Comparison of ENCODE assay signal across 10 mouse cellular contexts in genomic region chr17:30737797-30738196, GRCm38 (mm10).
DNase-seq lines count a peak whose midpoint lies in the region; ATAC-seq and TF ChIP-seq lines count a peak whose summit lies in the region.
"Had no signal": no experiment of that assay in that cellular context is flagged by ENCODE, and none has a peak within 500 bp of the region (broad histone marks: within the 10 kb centered on the region; RNA-seq: fewer than 3 reads in every experiment).

No protein-coding gene starts in this region.

- H3K4me3 ChIP-seq in kidney, embryonic 15.5 days (replicated peaks), result no peak overlapping the region
- no peak overlapping the region for H3K4me3 ChIP-seq in CH12.LX (replicated peaks in 1 of 3; ENCODE audit: low read depth in 2 of 3, low read length in 2 of 3, poor library complexity in 1 of 3)
- no peak overlapping the region for H3K4me3 ChIP-seq in neural tube, embryonic 11.5 days (ENCODE audit: low read depth, low read length)
- H3K4me3 ChIP-seq: lung, embryonic 15.5 days; stomach, embryonic 15.5 days had no signal

- no peaks in the 10 kb centered on the region for H3K79me2 ChIP-seq in CH12.LX (replicated peaks; ENCODE audit: control insufficient read depth, extremely low read depth, insufficient read depth, poor library complexity, severe bottlenecking)

- H3K9ac ChIP-seq in kidney, embryonic 15.5 days, result no peak overlapping the region
- H3K9ac ChIP-seq in CH12.LX (ENCODE audit: insufficient read depth, low read depth), result no peak overlapping the region
- no peak overlapping the region for H3K9ac ChIP-seq in neural tube, embryonic 11.5 days (ENCODE audit: low read length)
- H3K9ac ChIP-seq: lung, embryonic 15.5 days; stomach, embryonic 15.5 days had no signal

- TF ChIP-seq CTCF in CH12.LX (conservative IDR thresholded peaks at IDR 0.05 in 1 of 2, IDR thresholded peaks at IDR 0.05 in 1 of 2; ENCODE audit: low read depth in 2 of 2, low read length in 2 of 2), result peak; percentile 49 to 62

- H3K36me3 ChIP-seq in kidney, embryonic 15.5 days, result no peaks in the 10 kb centered on the region
- no peaks in the 10 kb centered on the region for H3K36me3 ChIP-seq in CH12.LX (replicated peaks in 1 of 2; ENCODE audit: control insufficient read depth in 1 of 2, insufficient read depth in 1 of 2, low read length in 1 of 2)
- no peaks in the 10 kb centered on the region for H3K36me3 ChIP-seq in neural tube, embryonic 11.5 days (ENCODE audit: control insufficient read depth, insufficient read depth, low read length)
- H3K36me3 ChIP-seq: lung, embryonic 15.5 days; stomach, embryonic 15.5 days had no signal

- H3K4me2 ChIP-seq in kidney, embryonic 15.5 days, result no peak overlapping the region
- no peak overlapping the region for H3K4me2 ChIP-seq in CH12.LX (ENCODE audit: insufficient read depth, low read depth, poor library complexity, severe bottlenecking)
- H3K4me2 ChIP-seq in neural tube, embryonic 11.5 days (ENCODE audit: low read depth), result no peak overlapping the region
- H3K4me2 ChIP-seq: lung, embryonic 15.5 days; stomach, embryonic 15.5 days had no signal

- TF ChIP-seq EP300 in CH12.LX (IDR thresholded peaks at IDR 0.05; ENCODE audit: low read length), result no peak

- no peak for ATAC-seq in kidney, embryonic 15.5 days (replicated peaks; ENCODE audit: low FRiP score)
- no peak for ATAC-seq in neural tube, embryonic 11.5 days (ENCODE audit: insufficient read depth, low FRiP score, low TSS enrichment)
- no peak for ATAC-seq in granulocyte monocyte progenitor cell, adult 5-6 weeks (replicated peaks; ENCODE audit: poor library complexity, severe bottlenecking)

- dilution Hi-C loops in CH12.LX (cut with MboI; ENCODE audit: extremely low pct_ligation_motif_present, extremely low pct_unique_long_range_greater_than_20kb, low sequenced_read_pairs), result no loop called here

- WGBS in kidney, embryonic 15.5 days, result 44% methylated on average over 6 of the region's 6 CpGs
- 50% methylated on average over 6 of the region's 6 CpGs for WGBS in neural tube, embryonic 11.5 days

- H3K4me1 ChIP-seq in kidney, embryonic 15.5 days, result no peaks in the 10 kb centered on the region
- H3K4me1 ChIP-seq in CH12.LX (ENCODE audit: control insufficient read depth in 1 of 2, insufficient read depth in 2 of 2), result no peaks in the 10 kb centered on the region
- no peaks in the 10 kb centered on the region for H3K4me1 ChIP-seq in neural tube, embryonic 11.5 days (ENCODE audit: control insufficient read depth, insufficient read depth, low read length)
- H3K4me1 ChIP-seq: lung, embryonic 15.5 days; stomach, embryonic 15.5 days had no signal

- TF ChIP-seq RAD21 in CH12.LX (IDR thresholded peaks at IDR 0.05; ENCODE audit: low read depth, low read length), result peak; percentile 6

- H3K9me3 ChIP-seq in kidney, embryonic 15.5 days (replicated peaks), result 0 out of 2 replicates have a peak, but pooled peaks cover 3% of the 10 kb centered on the region
- H3K9me3 ChIP-seq in CH12.LX (replicated peaks; ENCODE audit: low read length), result peaks cover 14% of the 10 kb centered on the region
- no peaks in the 10 kb centered on the region for H3K9me3 ChIP-seq in neural tube, embryonic 11.5 days (ENCODE audit: control insufficient read depth, low read length)
- H3K9me3 ChIP-seq: lung, embryonic 15.5 days; stomach, embryonic 15.5 days had no signal

- no peak for TF ChIP-seq POLR2A in CH12.LX (IDR thresholded peaks at IDR 0.05; ENCODE audit: low read depth, low read length)

- in situ Hi-C loops in CH12.LX (cut with MboI; ENCODE audit: low pct_ligation_motif_present, low pct_unique_long_range_greater_than_20kb, low sequenced_read_pairs), result no loop called here

- no peak overlapping the region for H3K27ac ChIP-seq in kidney, embryonic 15.5 days
- no peak overlapping the region for H3K27ac ChIP-seq in CH12.LX (ENCODE audit: insufficient read depth, low read depth)
- H3K27ac ChIP-seq in neural tube, embryonic 11.5 days (ENCODE audit: low read depth, low read length), result no peak overlapping the region
- H3K27ac ChIP-seq: lung, embryonic 15.5 days; stomach, embryonic 15.5 days had no signal

- peak; percentile 44 for DNase-seq in kidney, adult 18-20 months
- peak; percentile 40 for DNase-seq in 3T3-L1 (ENCODE audit: low read depth, low spot score)
- DNase-seq in CH12.LX (ENCODE audit: extremely low read depth), result peak; percentile 50
- DNase-seq in brain, adult 2 months (ENCODE audit: low read depth, low spot score), result peak; percentile 31
- DNase-seq in kidney, postnatal 10 days, result peak; percentile 75
- DNase-seq in neural tube, embryonic 11.5 days (ENCODE audit: low spot score), result peak; percentile 51

- H3K27me3 ChIP-seq in kidney, embryonic 15.5 days, result no peaks in the 10 kb centered on the region
- H3K27me3 ChIP-seq in CH12.LX (replicated peaks), result peaks cover 2% of the 10 kb centered on the region
- no peaks in the 10 kb centered on the region for H3K27me3 ChIP-seq in neural tube, embryonic 11.5 days (ENCODE audit: control insufficient read depth, insufficient read depth, low read length)
- H3K27me3 ChIP-seq: lung, embryonic 15.5 days; stomach, embryonic 15.5 days had no signal

TF ChIP-seq in CH12.LX, 34 proteins besides CTCF, POLR2A, EP300 and RAD21:
- TF ChIP-seq SMC3 (IDR thresholded peaks at IDR 0.05; ENCODE audit: low read depth, low read length) (peak; percentile 22; the same call in 1 of the 2 replicates), TBP (conservative IDR thresholded peaks at IDR 0.05; ENCODE audit: low read depth, low read length) (no peak)
